Comparison of ENCODE assay signal across 17 mouse cellular contexts in genomic region chr1:166150035-166150434, GRCm38 (mm10). TPM values are rescaled to one million over a fixed set of nuclear protein-coding genes. Genes with fewer than 3 reads are reported as not detected.
"Had no signal": no experiment of that assay in that cellular context is flagged by ENCODE, and none has a peak within 500 bp of the region (broad histone marks: within the 10 kb centered on the region; RNA-seq: fewer than 3 reads in every experiment).

No protein-coding gene starts in this region.

- DNase-seq: kidney, adult 18-20 months; kidney, postnatal 10 days; kidney, postnatal 4 days; lung, adult 2 months; lung, postnatal 36 days; right cerebral cortex, postnatal 25 days; thymus, postnatal 4 days had no signal

- H3K4me3 ChIP-seq: layer of hippocampus, adult 2 months; left cerebral cortex, adult 2 months; limb, embryonic 10.5 days; midbrain, embryonic 12.5 days had no signal

- H3K9me3 ChIP-seq: limb, embryonic 10.5 days; midbrain, embryonic 12.5 days had no signal

- H3K36me3 ChIP-seq: limb, embryonic 10.5 days; midbrain, embryonic 12.5 days had no signal

- H3K27ac ChIP-seq: layer of hippocampus, adult 2 months; left cerebral cortex, adult 2 months; limb, embryonic 10.5 days; midbrain, embryonic 12.5 days had no signal

- ATAC-seq: lung, postnatal 0 days had no signal

- H3K9ac ChIP-seq: midbrain, embryonic 12.5 days had no signal

- H3K4me2 ChIP-seq: midbrain, embryonic 12.5 days had no signal

RNA-seq across cellular contexts. Expression of gene Gpa33, which starts 20.0 kb away (rescaled TPM):
- total RNA-seq: layer of hippocampus, adult 2 months; layer of hippocampus, postnatal 25 days; left cerebral cortex, adult 2 months; left cerebral cortex, postnatal 14 days; megakaryocyte, adult 5-6 weeks; midbrain, postnatal 0 days had no signal
- polyA plus RNA-seq: neural tube, embryonic 14.5 days had no signal

RNA-seq across cellular contexts. Expression of gene Dusp27, which starts 22.3 kb away (rescaled TPM):
- total RNA-seq: layer of hippocampus, adult 2 months; megakaryocyte, adult 5-6 weeks had no signal
